Mouse (Mus musculus) sigmoid colon, adult 10 weeks (tissue): ENCODE measurements around the gene Zfp592. TPM values are rescaled to one million over a fixed set of nuclear protein-coding genes. Genes with fewer than 3 reads are reported as not detected.

Source experiments
- polyA plus RNA-seq: library from polyadenylated mRNA; stranded (reverse); fragments of 350-450 nt; fragmentation: Illumina TruSeq; extraction: RNeasy Lipid Tissue Mini Kit (QIAGEN cat#74804); gene quantifications from one replicate; pipeline ENCODE4 v1.2.3, GENCODE M21; 2014; ENCODE audit warnings: low read depth, low replicate concordance

Gene Zfp592
- 9.4 TPM for polyA plus RNA-seq

GRCm38 (mm10) chr7:80992980-80993833, at the start of gene Zfp592:
TSS of gene Zfp592 (plus strand) at chr7:80993681.

GRCm38 (mm10) chr7:80947445-80948350, 45.8 kb upstream of the Zfp592 start, which contains the start of gene Sec11a:
TSS of gene Sec11a (minus strand) at chr7:80947780.

GRCm38 (mm10) chr7:81057471-81057870, 64.0 kb downstream of the Zfp592 start, which contains the start of gene Alpk3:
TSS of gene Alpk3 (plus strand) at chr7:81057600.

Other genes with a start within 250 kb of the Zfp592 start
- gene Iqgap1, start 167.7 kb upstream of the Zfp592 start, polyA plus RNA-seq = 130 TPM
- gene Zscan2, start 132.8 kb upstream of the Zfp592 start, polyA plus RNA-seq = 0.57 TPM
- gene Wdr73, start 92.4 kb upstream of the Zfp592 start, polyA plus RNA-seq = 13.6 TPM
- gene Nmb, start 88.6 kb upstream of the Zfp592 start, polyA plus RNA-seq = not detected
- 143 TPM for gene Sec11a, start 45.9 kb upstream of the Zfp592 start, polyA plus RNA-seq
- not detected for gene Alpk3, start 63.9 kb downstream of the Zfp592 start, polyA plus RNA-seq
- not detected for gene Slc28a1, start 121.1 kb downstream of the Zfp592 start, polyA plus RNA-seq
- gene Pde8a, start 219.9 kb downstream of the Zfp592 start, polyA plus RNA-seq = 28.6 TPM